Mouse (Mus musculus) embryonic fibroblast, embryonic 13.5 days (primary cell): Measurements from ENCODE around the gene Astn2.

ENCODE experiments used
- CTCF ChIP-seq: IDR thresholded peaks from 2 replicates; pipeline ENCODE4 v1.5.1; 2011; ENCODE audit warnings: mild to moderate bottlenecking, control low read depth, low read length, moderate library complexity, borderline replicate concordance; ENCODE audit not compliant: insufficient read depth
- POLR2A ChIP-seq: IDR thresholded peaks from 2 replicates; pipeline ENCODE4 v1.6.1; 2011; ENCODE audit warnings: low read depth, mild to moderate bottlenecking, control low read depth, low read length, moderate library complexity

DNA sequence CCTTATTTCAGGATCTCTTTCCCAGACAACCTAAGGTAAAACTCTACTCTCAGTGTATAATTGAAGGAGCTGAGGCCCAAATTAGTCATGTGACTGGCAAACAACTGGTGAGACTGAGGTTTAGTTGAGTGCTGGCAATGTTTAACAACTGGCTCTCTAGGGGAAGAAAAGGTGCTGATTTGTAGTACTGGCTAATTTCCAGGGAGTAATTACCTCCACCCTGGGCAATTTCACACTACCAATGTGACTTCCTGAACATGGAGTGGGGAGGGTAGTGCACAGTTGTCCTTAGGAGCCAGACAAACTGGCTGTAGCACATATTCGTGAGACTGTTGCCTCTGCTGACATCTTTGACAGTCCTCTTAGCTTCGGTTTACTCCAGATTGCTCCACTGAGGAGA, 912.9 kb downstream of the Astn2 start:
- TF ChIP-seq CTCF (no peak), POLR2A (no peak)
